Mouse (Mus musculus) R1 (cell line): ENCODE data around the gene Lpar1.
A peak's percentile ranks its signal among the peaks of the same experiment; 100 is the strongest.

Source experiments
- DNase-seq: peaks from one replicate; pipeline ENCODE4 v3.0.0-alpha.2; 2018; ENCODE audit warnings: low read depth, low spot score

Gene Lpar1

GRCm38 (mm10) chr4:58448825-58449224 lies 104.9 kb downstream of the Lpar1 start:
- no peak for DNase-seq

- no peak for DNase-seq
These were observed 105.9 kb downstream of the Lpar1 start for GRCm38 (mm10) chr4:58447841-58448240.

- DNase-seq, result no peak
These were observed 107.9 kb downstream of the Lpar1 start for GRCm38 (mm10) chr4:58445846-58446245.

GRCm38 (mm10) chr4:58442338-58442737 lies 111.4 kb downstream of the Lpar1 start:
- peak; percentile 78 for DNase-seq

- DNase-seq, result no peak
These were observed 115.0 kb downstream of the Lpar1 start for GRCm38 (mm10) chr4:58438654-58439053.

- DNase-seq, result peak; percentile 81
These were observed 116.4 kb downstream of the Lpar1 start for GRCm38 (mm10) chr4:58437271-58437670.

GRCm38 (mm10) chr4:58423276-58423930 lies 130.3 kb downstream of the Lpar1 start:
- no peak for DNase-seq

- peak; percentile 37 for DNase-seq
These were observed 134.5 kb downstream of the Lpar1 start for GRCm38 (mm10) chr4:58419225-58419624.

- no peak for DNase-seq
These were observed 136.4 kb downstream of the Lpar1 start for GRCm38 (mm10) chr4:58417319-58417718.

- DNase-seq, result peak; percentile 54
These were observed 138.2 kb downstream of the Lpar1 start for GRCm38 (mm10) chr4:58415537-58415936.

GRCm38 (mm10) chr4:58413188-58414185 lies 140.2 kb downstream of the Lpar1 start:
- DNase-seq, result peak; percentile 59

GRCm38 (mm10) chr4:58401973-58402501 lies 151.7 kb downstream of the Lpar1 start:
- no peak for DNase-seq

- no peak for DNase-seq
These were observed 152.8 kb downstream of the Lpar1 start for GRCm38 (mm10) chr4:58400861-58401341.
